Mouse (Mus musculus) C2C12 (cell line): Measurements from ENCODE around the gene Prkcg.

ENCODE experiments used
- CEBPB ChIP-seq: IDR thresholded peaks from one replicate; pipeline ENCODE4 v1.6.1; 2011; ENCODE audit warnings: low read depth, mild to moderate bottlenecking, control low read depth, moderate library complexity
- CTCF ChIP-seq: IDR thresholded peaks from one replicate; pipeline ENCODE4 v1.5.1; 2011; ENCODE audit not compliant: control insufficient read depth, insufficient read depth, insufficient read length
- FOSL1 ChIP-seq: IDR thresholded peaks from one replicate; pipeline ENCODE4 v1.8.0; 2011; ENCODE audit warnings: mild to moderate bottlenecking, low read length; ENCODE audit not compliant: poor library complexity, insufficient read depth, severe bottlenecking
- MAX ChIP-seq: IDR thresholded peaks from one replicate; pipeline ENCODE4 v1.6.1; 2011; ENCODE audit warnings: mild to moderate bottlenecking, control low read depth
- MYOD1 ChIP-seq: IDR thresholded peaks from one replicate; pipeline ENCODE4 v1.6.1; 2011; ENCODE audit warnings: low read depth; ENCODE audit not compliant: control insufficient read depth, insufficient read length
- MYOG ChIP-seq: IDR thresholded peaks from one replicate; pipeline ENCODE4 v1.6.1; 2011; ENCODE audit not compliant: control insufficient read depth, insufficient read length; ENCODE audit errors: extremely low read depth

DNA sequence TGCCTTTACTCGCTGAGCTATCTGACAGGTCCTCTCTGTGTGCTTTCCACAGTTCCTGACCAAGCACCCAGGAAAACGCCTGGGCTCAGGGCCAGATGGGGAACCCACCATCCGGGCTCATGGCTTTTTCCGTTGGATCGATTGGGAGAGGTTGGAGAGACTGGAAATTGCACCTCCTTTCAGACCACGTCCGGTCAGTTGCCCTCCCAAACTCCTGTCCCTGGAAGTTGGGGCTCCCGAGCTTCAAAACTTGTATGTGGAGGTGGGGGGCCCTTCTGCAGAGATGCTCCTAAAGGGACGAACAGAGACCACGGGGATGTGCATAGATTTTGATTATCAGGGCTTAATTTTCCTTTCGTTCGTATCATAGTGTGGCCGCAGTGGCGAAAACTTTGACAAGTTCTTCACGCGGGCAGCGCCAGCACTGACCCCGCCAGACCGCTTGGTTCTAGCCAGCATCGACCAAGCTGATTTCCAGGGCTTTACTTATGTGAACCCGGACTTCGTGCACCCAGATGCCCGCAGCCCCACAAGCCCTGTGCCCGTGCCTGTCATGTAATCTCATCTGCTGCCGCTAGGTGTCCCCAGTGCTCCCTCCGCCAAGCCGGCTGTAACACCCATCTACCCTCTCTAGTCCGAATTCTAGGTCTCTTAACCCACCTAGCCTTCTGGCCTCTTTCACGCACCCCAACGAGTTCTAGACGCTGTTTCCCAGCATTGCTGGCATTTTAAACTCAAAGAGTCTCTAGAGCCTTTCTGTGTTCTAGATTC lies 41.0 kb downstream of the Prkcg start:
- TF ChIP-seq CTCF (peak; percentile 96), MYOG (no peak), CEBPB (no peak), MYOD1 (no peak), MAX (no peak), FOSL1 (no peak)
